Mouse (Mus musculus) lung, postnatal 4 days (tissue): ENCODE data around the gene Sh2b3.

Source experiments
- DNase-seq, 2 experiments: peaks; one replicate each; pipeline ENCODE4 v3.0.0; 2021

The Sh2b3 gene

GRCm38 (mm10) chr5:121782467-121782866, 55.0 kb downstream of the Sh2b3 start:
- DNase-seq: no peak

GRCm38 (mm10) chr5:121780180-121780579, 57.3 kb downstream of the Sh2b3 start:
- no peak for DNase-seq

DNA sequence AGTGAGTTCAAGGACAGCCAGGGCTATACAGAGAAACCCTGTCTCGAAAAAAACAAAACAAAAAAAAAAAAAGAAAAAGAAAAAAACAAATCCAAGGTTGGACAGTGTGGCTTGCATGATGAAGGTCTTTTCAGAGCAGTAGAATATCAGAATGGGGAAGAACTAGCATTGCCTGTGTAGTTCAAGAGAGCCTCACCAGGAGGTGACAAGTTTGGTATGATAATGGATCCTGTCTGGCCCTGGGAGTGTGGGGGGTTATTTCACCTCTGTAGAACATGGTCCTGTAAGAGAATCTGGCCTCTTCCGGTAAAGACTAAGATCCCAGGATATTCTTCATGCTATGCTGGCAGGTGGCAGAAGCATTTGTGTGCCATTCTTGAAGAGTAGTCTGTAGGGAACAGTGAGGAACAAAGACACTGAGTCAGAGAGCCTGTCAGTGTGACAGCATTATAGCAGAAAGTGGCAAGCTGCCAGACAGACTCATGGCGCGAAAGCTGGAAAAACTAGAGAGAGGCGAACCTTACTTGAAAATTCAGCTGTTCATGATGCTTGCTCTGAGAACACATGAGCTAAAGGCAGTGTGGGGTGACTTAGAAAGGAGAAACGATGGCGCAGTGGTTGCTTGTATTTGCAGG, 58.8 kb downstream of the Sh2b3 start:
- no peak for DNase-seq

GRCm38 (mm10) chr5:121771611-121772010, 65.8 kb downstream of the Sh2b3 start:
- no peak for DNase-seq

DNA sequence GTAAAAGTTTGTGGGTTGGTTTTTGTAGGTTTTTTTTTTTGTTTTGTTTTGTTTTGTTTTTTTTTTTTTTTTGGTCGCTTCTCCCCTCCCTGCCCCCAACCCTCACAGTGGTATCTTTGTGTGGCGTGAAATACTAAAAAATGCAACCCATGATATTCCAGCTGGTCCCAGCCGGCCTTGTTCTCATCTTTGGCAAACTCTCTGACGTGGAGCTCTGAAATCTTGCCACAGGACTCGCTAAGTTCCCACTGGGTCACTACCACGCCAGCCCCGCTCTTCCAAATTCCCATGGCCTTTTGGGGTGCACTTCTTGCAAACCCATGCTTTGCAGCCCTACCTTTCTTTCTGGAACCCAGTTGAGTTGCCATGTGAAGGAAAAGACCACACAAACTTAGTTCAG, 67.6 kb downstream of the Sh2b3 start:
- peak; percentile 36 to 70 for DNase-seq

DNA sequence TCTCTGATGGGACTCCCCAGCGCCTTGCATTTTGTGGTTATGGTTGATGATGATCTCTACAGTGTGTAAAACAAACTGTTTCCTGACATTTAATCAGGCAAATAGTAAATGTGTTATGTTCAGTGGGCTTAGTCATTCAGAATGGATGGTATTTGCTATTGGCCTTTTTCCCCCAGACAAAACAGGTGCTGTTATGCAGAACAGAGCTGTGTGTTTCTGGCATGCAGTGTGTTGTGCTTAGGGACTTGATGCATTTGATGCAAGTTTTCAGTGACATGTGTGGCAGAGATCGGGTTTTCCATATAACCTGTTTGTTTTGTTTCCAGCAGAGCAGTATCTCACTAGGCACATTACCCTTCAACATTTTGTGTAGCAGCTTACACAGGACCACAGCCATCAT, 69.9 kb downstream of the Sh2b3 start:
- DNase-seq: no peak

DNA sequence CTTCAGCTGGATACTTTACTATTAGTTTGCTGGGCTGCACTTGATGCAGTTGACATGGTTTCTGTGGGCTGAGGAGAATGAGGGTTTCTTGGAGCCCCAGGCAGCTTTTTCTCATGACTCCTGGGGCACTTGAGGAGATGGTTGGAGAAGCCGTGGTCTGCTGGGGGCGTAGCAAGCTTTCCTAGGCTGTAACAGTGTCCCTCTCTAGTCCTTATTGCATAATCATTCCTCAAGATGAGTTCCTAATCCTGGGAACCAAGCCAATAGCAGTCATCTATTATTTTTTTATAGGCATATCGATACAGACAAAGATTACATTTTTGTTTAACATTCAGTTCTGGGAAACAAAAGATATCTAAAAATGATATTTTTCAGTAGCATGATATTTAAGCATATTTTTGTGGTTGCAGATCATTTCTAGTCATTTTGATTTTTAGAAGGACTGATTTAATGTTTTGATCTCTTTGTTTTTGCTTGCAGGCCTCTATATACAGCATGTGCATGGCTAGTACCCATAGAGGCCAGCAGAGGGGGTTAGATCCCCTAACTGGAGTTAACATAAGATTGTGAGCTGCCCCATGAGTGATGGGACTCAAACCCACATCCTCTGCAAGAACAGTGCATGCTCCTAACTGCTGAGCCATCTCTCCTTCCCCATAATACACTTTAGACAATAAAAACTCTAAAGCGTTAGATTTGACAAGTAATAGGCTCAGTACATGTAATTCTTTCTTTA, 71.2 kb downstream of the Sh2b3 start:
- DNase-seq: no peak
